In genomic region chr14:106412917-106413558, GRCm38 (mm10) we compare ENCODE assay signal across 21 mouse cellular contexts.
"Had no signal": no experiment of that assay in that cellular context is flagged by ENCODE, and none has a peak within 500 bp of the region (broad histone marks: within the 10 kb centered on the region; RNA-seq: fewer than 3 reads in every experiment).

No protein-coding gene starts in this region.

- ATAC-seq: liver, postnatal 0 days; midbrain, embryonic 13.5 days; midbrain, embryonic 16.5 days had no signal

- H3K4me3 ChIP-seq: liver, embryonic 15.5 days; megakaryocyte, embryonic 14.5 days; midbrain, embryonic 13.5 days; myocyte; neural tube, embryonic 13.5 days; neural tube, embryonic 15.5 days had no signal

- H3K9me3 ChIP-seq: liver, embryonic 15.5 days; midbrain, embryonic 13.5 days; neural tube, embryonic 13.5 days; neural tube, embryonic 15.5 days had no signal

- H3K27me3 ChIP-seq: liver, embryonic 15.5 days; megakaryocyte, embryonic 14.5 days; midbrain, embryonic 13.5 days; neural tube, embryonic 13.5 days; neural tube, embryonic 15.5 days had no signal

- H3K27ac ChIP-seq: liver, embryonic 15.5 days; macrophage; midbrain, embryonic 13.5 days; neural tube, embryonic 13.5 days; neural tube, embryonic 15.5 days had no signal

- DNase-seq: liver, postnatal 0 days; lung, adult 2 months; lung, postnatal 14 days; lung, postnatal 36 days; retina, postnatal 1 day; right cerebral cortex, adult 18-20 months; right cerebral cortex, postnatal 25 days; right cerebral cortex, postnatal 4 days; spleen, adult 18-20 months; thymus, adult 18-20 months; thymus, postnatal 25 days; thymus, postnatal 4 days had no signal

- H3K36me3 ChIP-seq: liver, embryonic 15.5 days; midbrain, embryonic 13.5 days; neural tube, embryonic 13.5 days; neural tube, embryonic 15.5 days had no signal

- H3K4me2 ChIP-seq: liver, embryonic 15.5 days; midbrain, embryonic 11.5 days; midbrain, embryonic 13.5 days; neural tube, embryonic 13.5 days; neural tube, embryonic 15.5 days had no signal

- H3K4me1 ChIP-seq: liver, embryonic 15.5 days; megakaryocyte, embryonic 14.5 days; midbrain, embryonic 13.5 days; neural tube, embryonic 13.5 days; neural tube, embryonic 15.5 days had no signal

- H3K9ac ChIP-seq: liver, embryonic 15.5 days; liver, postnatal 0 days; midbrain, embryonic 13.5 days; neural tube, embryonic 13.5 days; neural tube, embryonic 15.5 days had no signal
